Mouse (Mus musculus) regulatory T cell (primary cell): ENCODE measurements at regions not wholly inside any gene's neighbourhood (a gene's known extent, or its start where the extent isn't known, plus 50 kb on each side); places are given as distances from the start of the nearest gene placed in this dataset.

Experiments
- in situ Hi-C: fragments of 300-600 bp; cut with MboI, MseI; formaldehyde crosslinking; loops from one replicate; pipeline ENCODE4 v1.15.1; 2025; ENCODE audit warnings: high pct_unique_total_duplicates

DNA sequence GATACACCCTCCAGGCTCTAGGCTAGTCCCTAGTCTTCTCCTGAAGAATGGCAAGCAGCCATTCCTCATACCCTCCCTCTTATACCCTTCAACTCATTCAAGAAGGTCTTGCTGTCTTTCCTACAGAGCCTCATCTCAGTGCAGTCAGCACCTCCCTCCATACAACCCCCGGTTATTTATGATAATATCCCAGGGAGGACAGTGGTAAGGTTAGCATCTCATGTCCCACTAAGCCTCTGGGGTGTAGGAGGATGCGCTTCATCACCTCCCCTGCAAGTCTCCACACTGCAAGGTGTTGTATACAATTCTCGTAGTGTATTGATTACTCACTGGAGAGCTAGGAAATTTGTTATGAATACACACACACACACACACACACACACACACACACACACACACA is 80.2 kb upstream of the Shisa6 start:
- in situ Hi-C loops, result no loop called here

DNA sequence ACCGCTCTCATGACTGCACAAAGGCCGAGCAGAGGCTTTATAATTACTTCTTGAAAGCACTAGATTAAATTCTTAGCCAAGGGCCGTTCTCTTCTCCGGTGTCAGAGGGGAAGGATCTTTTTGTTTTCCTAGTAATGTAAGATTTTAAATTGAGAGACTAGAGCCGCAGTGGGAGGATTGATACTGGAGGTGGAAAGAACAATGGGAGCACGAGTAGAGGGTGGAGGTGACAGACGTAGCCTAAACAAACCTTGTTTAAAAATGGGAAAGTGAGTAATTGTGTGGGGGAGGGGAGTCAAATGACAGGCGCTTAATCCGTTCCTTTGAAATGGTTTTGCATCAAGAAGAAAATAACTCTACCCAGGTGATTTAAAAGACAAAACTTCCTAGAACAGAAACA is 80.9 kb upstream of the Shisa6 start:
- in situ Hi-C loops, result no loop called here

DNA sequence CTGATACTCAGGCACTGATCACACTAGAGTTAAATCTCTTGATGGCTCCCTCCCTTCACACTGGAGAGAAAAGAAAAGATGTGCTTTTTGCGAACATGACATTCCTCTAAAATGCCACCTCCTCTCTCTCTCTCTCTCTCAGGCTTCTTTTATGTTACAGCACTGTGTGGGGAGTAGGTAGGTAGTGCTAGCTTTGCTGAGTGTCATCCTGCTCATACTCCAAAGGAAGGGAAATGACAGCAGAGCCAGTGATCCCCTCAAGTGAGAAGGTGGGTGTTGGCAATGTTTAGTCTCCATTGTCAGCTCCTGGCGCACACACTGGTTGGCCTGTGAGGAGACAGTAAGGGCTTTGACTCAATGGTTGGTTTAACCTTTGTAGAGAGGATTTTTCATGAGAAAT is 84.0 kb upstream of the Shisa6 start:
- in situ Hi-C loops, result no loop called here

DNA sequence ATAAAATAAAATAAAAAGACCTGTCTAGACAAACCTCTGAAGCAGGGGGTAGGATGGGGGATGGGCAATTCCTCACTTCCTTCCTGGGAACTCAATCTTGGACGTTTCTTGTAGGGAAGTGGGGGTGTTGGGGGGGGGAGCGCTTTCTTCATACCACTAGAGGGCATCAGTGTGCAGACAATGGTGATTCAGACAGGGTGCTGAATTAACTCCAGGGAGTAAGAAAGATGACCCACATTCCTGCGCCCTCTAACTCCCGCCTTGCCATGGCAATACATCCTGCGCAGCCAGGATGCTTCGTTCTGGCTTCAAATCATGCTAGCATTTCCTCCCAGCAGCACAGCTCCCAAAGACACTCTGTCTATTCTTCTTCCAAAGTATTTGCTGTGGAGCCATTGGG is 87.4 kb upstream of the Shisa6 start:
- in situ Hi-C loops, result no loop called here

DNA sequence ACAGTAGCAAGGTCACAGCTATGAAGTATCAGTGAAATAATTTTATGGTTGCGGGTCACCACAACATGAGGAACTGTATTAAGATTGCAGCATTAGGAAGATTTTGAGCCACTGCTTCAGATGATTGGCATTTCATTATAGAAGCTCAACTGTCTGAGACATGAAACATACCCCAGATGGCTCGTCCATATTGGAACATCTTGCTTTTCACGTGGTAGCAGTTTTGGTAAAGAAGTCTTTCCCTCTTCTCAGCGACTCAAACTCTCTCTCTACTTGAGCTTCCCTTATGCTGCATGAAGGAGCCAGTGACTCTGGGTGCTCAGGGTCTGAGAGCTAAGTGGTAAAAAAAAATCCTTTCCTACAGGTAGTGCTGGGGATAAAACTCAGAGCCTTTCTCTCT is 99.7 kb upstream of the Shisa6 start:
- in situ Hi-C loops, result no loop called here

DNA sequence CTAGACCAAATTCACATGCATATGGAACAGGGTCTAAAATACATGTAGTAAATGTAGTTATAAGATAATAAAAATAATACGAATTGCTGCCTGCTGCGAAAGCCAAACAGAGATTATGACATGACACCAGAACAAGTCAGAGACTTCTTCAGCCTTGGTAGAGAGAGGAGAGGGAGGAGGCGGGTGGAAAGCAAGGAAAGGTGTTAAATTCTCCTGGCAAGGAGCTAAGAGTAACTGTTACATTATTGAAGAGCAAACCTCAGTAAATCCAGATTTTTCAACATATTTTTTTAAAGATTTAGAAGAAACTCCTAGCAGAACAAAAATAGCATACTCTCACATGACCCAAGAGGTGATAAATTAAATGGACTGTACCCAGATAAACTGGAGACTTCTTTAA is 131.0 kb upstream of the Shisa6 start:
- in situ Hi-C loops, result no loop called here

DNA sequence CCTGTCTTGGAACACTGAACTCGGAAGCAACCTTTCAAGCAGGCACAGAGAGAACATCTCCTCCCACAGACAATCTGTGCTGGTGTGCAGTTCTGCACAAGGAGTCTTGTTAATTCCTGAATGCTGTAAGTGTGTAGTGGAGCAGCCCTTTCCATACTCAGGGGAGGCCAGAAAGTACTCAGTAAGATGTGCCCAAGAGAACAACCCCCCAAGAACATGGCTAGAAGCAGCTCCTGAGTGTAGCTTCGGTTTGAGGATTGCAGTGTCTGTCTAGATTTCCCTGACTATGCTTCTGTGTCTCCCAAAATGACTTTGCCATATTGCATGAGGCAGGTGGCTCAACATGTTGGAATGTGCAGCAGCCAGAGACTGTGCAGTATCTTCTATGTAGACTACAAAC is 148.8 kb upstream of the Shisa6 start:
- in situ Hi-C loops, result no loop called here

DNA sequence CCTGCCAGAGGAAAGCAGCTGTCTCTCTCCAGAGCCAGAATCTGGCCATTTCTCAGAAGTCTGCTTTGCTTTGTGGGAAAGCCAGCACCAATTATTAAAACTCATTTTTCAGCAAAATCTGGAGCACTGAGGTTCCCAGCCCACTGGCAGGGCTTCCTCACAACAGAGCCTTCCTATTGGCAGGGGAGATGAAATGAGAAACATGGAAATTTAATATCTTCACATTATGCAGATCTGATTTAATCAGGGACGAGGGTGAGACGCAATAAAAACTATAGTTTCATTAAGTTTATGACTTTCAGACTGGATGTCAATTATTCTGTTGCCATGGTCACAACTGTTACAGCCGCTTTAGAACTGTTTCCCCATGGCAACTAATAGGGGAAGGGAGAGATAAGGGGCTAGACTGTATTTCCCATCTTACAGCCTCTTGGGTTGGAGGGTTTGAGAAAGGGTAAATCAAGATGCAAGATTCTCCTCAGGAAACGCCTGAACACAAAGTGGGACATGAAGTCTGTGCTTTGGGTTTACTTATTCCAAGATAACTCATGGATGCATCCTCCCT is 154.4 kb upstream of the Shisa6 start:
- in situ Hi-C loops, result no loop called here

DNA sequence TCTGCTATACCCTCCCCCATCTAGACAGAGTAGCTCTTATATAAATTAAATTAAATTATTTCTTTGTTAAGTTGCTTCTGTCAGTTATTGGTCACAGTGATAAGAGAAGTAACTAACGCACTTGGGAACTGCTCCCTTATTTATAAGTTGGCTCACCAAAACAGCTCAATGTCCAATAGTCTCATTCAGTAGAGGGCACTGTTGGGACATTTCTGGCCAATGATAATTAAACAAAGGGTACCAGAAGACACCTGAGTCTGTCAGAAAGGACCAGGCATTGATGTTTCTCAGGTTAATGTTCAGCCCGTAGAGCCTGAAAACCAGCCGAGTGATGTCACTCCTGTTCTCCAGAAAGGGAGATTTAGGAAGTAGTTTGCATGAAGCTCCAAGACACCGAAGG is 156.1 kb upstream of the Shisa6 start:
- in situ Hi-C loops, result no loop called here

DNA sequence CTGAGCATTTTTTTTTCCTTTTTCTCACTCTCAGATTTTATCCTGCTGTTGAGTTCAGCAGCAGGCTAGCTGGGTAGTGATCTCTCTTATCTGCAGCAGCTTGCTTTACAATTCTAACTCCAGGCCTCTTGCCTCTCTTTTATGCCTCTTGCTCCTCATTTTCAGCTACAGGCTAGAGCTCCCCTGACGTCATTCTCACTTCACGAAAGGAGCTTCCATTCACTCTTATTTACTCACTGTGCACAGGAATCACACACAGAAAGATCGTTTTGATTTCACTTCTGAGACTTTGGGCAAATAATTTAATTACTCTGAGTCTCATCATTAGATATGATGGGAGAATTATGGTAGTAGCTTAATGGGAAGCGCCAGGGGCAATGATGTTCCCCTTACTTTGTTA is 158.4 kb upstream of the Shisa6 start:
- in situ Hi-C loops, result no loop called here

DNA sequence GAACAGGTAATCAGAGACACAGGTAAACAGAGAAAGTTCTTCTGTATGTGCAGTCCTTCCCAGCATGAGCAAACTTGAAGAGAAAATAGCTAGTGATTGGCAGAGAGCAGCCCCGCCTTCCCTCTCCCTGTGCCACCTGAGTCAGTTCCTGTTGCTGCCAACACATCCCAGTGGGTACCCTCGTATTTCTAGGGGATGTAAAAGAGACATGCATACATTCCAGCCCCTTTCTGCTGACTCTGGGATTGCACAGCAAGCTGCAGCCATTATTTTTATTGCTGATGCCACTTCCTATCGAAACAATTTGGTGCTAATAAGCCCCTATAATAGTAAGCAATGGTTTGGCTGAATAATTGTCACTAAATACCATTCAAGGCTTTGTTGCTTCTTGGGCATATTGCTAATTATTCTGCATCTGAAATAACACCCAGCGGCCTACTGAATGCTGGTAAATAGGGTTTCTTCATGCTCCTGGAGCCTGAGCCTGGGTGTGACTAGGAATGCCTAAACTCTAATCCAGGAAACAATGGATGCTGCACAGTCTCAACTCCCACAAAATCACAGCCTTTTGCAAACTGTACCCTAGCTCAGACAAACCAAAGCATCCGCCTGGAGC is 169.0 kb upstream of the Shisa6 start:
- in situ Hi-C loops, result loop anchor here (10.0 kb wide), 1 partner anchor 1160 kb away; no protein-coding TSS in a partner anchor

DNA sequence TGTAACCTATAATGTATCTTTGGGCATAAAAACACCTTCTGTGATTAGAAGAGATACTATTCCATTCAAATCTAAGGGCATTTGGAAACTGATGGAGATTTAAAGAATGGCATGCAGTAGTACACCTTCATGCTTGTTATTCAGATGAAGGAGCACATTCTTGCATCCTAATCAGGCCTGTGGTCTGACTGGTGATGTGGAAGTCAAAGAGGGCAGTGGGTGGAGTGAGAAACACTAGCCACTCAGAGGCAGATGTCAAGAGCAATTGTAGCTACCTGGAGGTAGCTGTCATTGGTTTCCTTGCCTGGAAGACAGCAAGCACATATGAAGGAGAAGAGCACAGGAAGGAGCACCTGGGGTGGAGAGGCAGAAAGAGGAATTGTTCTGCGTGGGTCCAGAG is 171.0 kb upstream of the Shisa6 start:
- in situ Hi-C loops, result loop anchor here (10.0 kb wide), 1 partner anchor 1162 kb away; no protein-coding TSS in a partner anchor

DNA sequence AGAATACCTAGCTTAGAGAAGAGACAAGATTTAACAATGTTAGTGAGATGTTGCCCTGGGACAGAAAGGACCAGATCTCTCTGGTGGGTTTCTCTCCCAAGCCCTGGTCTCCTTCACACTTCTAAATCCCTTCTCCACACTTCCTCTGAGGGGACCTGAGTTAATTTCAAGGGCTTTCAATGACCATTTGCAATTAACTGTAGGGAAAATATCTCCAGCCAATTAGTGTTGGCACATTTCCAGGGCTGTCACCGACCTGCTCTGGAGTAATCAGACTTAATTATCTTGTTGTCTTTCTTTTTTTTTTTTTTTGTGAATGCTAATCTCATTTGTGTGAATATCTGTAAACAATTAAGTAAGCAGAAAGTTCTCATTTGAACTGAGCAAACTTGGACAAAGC is 166.3 kb upstream of the Pirt start:
- in situ Hi-C loops, result no loop called here

DNA sequence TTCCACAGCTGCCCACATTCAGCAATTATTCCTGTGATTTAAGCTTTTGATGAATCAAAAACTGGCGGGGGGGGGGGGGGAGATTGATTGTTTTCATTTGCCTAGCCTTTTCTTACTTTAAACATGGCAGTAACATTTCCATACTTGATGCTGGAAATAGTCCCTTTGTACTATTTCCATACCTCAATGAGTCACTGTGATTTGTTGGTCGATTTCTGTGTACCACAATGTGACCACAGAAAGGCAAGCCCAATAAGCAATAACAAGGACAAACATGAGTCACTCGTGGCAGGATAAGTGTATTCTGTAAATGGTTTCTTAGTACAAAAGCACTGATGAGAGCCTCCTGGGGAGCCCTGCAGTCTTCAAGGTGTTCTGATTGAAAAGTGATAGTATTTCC is 121.8 kb upstream of the Pirt start:
- in situ Hi-C loops, result no loop called here

DNA sequence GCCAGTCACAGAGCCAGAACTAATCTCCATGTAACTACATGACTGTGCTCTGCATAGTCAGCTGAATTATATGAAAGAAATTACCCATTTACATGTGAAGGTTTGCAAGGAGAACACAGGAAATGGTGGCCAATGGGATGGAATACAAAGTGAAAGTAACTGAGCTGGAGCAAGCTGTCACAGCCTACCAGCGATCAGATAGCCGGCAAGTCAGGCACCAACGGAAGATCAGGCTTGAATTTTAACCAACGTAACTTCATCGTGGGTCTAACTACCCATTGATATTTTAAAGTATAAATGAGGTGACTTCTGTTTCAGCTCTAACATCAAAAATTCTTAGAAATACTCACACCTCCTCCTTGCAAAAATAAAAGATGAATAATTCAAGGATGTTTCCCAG is 104.9 kb upstream of the Pirt start:
- in situ Hi-C loops, result no loop called here

DNA sequence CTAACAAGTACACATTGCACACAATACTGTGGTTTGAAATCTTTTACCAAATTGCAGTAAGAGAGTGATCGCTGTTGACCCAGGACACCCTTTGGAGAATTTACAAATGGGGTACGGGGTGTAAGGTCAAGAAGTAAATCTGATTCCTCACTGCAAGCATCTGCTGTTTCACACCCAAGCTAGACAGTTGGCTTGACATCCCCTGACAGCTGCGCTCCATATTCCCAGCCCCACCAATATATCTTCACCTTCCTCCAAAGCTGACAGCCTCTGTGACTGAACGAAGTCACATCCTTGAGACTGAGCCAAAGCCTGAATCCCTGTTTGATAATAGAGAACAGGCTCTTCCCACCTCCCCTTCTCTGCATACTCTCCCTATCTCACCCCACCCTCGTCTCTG is 98.5 kb upstream of the Pirt start:
- in situ Hi-C loops, result no loop called here

DNA sequence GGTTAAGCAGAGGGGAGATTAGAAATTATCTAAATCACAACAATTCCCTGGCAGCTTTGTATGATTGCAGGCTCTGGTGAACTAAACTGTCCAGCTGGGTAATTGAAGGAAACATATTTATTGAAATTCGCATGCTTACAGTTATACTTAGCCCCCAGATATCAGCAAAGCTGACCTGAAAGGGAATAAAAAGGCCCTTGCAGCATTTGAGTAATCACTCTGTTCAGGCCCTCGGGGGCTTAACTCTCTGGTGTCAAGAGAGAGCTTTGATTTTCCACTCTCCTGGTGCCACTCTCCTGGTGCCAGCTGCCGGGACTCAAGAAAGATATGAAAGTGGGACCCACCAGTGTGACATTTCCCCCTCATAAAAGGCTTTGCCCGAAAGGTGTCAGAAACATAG is 98.0 kb upstream of the Pirt start:
- in situ Hi-C loops, result no loop called here

DNA sequence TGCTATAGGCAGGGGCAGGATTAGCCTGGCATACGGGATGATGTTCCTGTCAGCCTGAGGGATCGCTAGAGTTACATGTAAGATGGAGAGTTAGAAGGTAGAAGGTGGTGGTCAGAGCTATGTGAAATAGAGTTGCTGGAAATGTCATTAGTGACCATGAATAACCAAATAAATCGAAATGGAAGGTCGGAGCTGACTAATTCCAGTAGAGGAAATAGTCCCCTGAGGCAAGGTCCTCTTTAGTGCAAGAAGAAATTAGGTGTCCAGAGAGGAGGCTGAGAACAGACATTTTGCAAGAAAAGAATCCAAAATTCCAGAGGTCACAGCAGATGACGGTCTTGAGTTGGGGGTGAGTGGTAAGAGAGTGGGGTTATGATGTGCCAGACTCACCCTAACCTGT is 75.9 kb upstream of the Pirt start:
- in situ Hi-C loops, result no loop called here

DNA sequence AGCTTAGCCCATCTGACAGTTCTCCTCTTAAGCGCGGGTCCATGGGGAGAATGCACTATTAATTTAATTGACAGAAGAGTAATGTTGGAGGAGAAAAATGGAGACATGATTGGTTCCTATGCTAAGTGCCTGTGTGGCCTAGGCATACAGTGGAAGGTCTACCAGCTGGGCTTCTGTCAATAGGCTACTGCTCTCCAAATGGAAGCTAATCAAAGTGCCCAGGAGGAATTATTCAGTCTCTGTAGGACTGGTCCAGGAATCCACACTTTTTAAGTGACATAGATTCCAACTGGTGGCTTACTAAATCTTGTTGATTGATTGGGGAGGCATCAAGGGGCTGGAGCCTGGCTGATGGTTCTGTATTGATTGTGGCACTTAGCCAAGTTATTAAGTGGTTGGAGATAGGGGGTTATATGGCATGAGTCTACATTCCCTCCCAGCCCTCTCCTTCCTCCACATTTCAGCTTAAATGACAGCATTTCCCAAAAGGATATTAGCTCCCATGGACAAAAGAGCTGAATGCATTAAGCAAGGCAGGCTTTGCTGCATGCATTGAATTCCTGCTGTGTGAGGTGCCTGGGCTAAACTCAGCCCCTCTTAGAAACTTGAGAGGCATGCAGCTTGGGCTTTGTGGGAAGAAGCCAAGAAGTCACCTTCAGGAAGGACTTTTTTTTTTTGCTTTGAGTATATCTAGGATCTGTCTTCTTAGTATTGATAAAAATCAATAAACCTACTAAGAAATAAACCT is 75.0 kb upstream of the Pirt start:
- in situ Hi-C loops, result no loop called here

DNA sequence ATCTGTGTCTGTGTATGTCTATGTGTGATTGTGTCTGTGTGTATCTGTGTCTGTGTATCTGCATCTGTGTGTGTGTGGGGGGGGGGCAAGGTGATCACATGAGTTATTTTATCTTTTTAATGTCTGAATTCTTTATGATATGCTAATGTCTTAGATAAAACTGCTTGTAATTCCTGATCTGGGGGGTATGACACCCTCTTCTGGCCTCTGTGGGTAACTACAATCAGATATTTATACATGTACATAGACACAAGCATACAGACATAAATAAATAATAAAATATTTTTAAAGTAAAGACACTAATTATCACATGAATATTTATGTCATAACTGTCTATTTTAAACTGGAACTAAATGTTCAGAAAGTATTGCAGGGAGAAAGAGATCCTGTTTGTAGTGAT is 66.5 kb upstream of the Pirt start:
- in situ Hi-C loops, result no loop called here

DNA sequence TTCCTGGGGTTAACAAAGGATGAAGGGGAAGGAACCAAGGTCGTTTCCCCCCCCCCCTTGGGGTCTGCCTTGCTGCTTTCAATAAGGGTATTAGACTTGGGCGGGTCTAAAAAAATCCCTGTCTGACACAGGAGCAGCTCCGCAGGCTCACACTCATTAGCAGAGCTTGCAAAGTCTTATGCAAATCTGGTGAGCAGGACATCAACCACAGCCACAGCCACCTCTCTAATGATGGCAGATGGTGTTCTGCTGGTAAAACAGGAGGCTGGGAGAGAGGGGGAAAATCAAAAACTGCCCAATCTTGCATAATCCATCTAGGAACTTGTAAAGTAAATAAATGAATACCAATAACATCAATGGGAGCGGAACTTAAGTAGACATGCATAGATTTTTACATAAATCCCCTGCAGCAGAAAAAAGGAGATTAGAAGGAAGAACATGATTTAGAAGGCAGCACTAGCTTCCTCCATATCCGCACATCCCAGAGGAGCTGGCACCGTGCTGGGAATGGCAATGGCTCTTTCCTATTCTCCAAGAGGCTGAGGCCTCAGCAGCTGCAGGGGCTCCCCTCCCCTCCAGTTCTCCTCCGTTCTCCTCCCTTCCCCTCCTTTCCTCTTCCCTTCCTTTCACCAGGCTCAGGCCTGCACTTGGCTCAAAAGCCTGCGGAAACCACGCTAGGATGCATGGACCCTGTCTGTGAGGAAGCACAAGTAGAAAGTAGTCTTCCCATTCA is 65.6 kb upstream of the Pirt start:
- in situ Hi-C loops, result no loop called here
